Mouse (Mus musculus): ENCODE data around the gene Ykt6. TPM values are rescaled to one million over a fixed set of nuclear protein-coding genes. Genes with fewer than 3 reads are reported as not detected.
"Not testable (repeated sequence)": the region's sequence is repeated elsewhere in the genome, so short reads cannot be mapped to it uniquely, and the experiment has no call there.

Gene Ykt6
- total and polyA plus RNA-seq, 2 experiments from 2014 or later = 81.7 to 130 TPM

GRCm38 (mm10) chr11:5924699-5925098 is 30.8 kb upstream of the Ykt6 start:
- Histone ChIP-seq H3K9ac (replicated peaks; ENCODE audit: low read length) (no peak overlapping the region), H3K9me3 (ENCODE audit: low read length) (no peaks in the 10 kb centered on the region)

GRCm38 (mm10) chr11:5926696-5927220 is 28.7 kb upstream of the Ykt6 start:
- no peak for ATAC-seq
- H3K36me3 ChIP-seq (ENCODE audit: insufficient read depth, low read length) = no peaks in the 10 kb centered on the region

More at GRCm38 (mm10) chr11:5924699-5925098, 30.8 kb upstream of the Ykt6 start:
- no peak for DNase-seq (ENCODE audit: low spot score)
- Histone ChIP-seq H3K4me1 (ENCODE audit: insufficient read depth, low read length) (no peaks in the 10 kb centered on the region), H3K27me3 (ENCODE audit: insufficient read depth, low read length) (no peaks in the 10 kb centered on the region), H3K27ac (no peak overlapping the region), H3K36me3 (ENCODE audit: insufficient read depth, low read length) (no peaks in the 10 kb centered on the region), H3K4me3 (ENCODE audit: low read length) (no peak overlapping the region), H3K4me2 (ENCODE audit: low read depth, low read length) (no peak overlapping the region)
- 60% methylated on average over 8 of the region's 8 CpGs for WGBS
- TF ChIP-seq CTCF (IDR thresholded peaks at IDR 0.05; ENCODE audit: low read depth) = no peak
- no peak for ATAC-seq

GRCm38 (mm10) chr11:5930578-5930977 is 24.9 kb upstream of the Ykt6 start:
- 45% methylated on average over 1 of the region's 1 CpGs for whole genome bisulfite sequencing
- Histone ChIP-seq H3K9ac (replicated peaks; ENCODE audit: low read length) (no peak overlapping the region), H3K9me3 (ENCODE audit: low read length) (no peaks in the 10 kb centered on the region), H3K4me3 (ENCODE audit: low read length) (no peak overlapping the region), H3K36me3 (ENCODE audit: insufficient read depth, low read length) (no peaks in the 10 kb centered on the region), H3K4me1 (ENCODE audit: insufficient read depth, low read length) (no peaks in the 10 kb centered on the region), H3K27me3 (ENCODE audit: insufficient read depth, low read length) (no peaks in the 10 kb centered on the region), H3K4me2 (ENCODE audit: low read depth, low read length) (no peak overlapping the region), H3K27ac (no peak overlapping the region)
- no peak for DNase-seq (ENCODE audit: low spot score)
- ATAC-seq = no peak
- no peak for TF ChIP-seq CTCF (IDR thresholded peaks at IDR 0.05; ENCODE audit: low read depth)

More at GRCm38 (mm10) chr11:5926696-5927220, 28.7 kb upstream of the Ykt6 start:
- Histone ChIP-seq H3K9ac (replicated peaks; ENCODE audit: low read length) (no peak overlapping the region), H3K27ac (no peak overlapping the region), H3K4me2 (ENCODE audit: low read depth, low read length) (no peak overlapping the region), H3K9me3 (ENCODE audit: low read length) (no peaks in the 10 kb centered on the region), H3K27me3 (ENCODE audit: insufficient read depth, low read length) (no peaks in the 10 kb centered on the region), H3K4me1 (ENCODE audit: insufficient read depth, low read length) (no peaks in the 10 kb centered on the region), H3K4me3 (ENCODE audit: low read length) (no peak overlapping the region)
- 76% methylated on average over 3 of the region's 3 CpGs for WGBS
- no peak for DNase-seq (ENCODE audit: low spot score)
- TF ChIP-seq CTCF (IDR thresholded peaks at IDR 0.05; ENCODE audit: low read depth) = no peak

- not testable (repeated sequence) for H3K4me3 ChIP-seq (ENCODE audit: low read length); H3K4me1 ChIP-seq (ENCODE audit: insufficient read depth, low read length); ATAC-seq; H3K9me3 ChIP-seq (ENCODE audit: low read length); H3K9ac ChIP-seq (replicated peaks; ENCODE audit: low read length); DNase-seq (ENCODE audit: low spot score); H3K27me3 ChIP-seq (ENCODE audit: insufficient read depth, low read length); H3K36me3 ChIP-seq (ENCODE audit: insufficient read depth, low read length); H3K4me2 ChIP-seq (ENCODE audit: low read depth, low read length); H3K27ac ChIP-seq
- 82% methylated on average over 6 of the region's 6 CpGs for WGBS
- peak; percentile 35; the same call in 1 of the 2 replicates for TF ChIP-seq CTCF (IDR thresholded peaks at IDR 0.05; ENCODE audit: low read depth)
These were observed 23.5 kb upstream of the Ykt6 start for GRCm38 (mm10) chr11:5931947-5932346.

- H3K4me1 ChIP-seq (ENCODE audit: insufficient read depth, low read length); DNase-seq (ENCODE audit: low spot score); H3K4me2 ChIP-seq (ENCODE audit: low read depth, low read length); ATAC-seq; H3K27ac ChIP-seq; H3K4me3 ChIP-seq (ENCODE audit: low read length); H3K27me3 ChIP-seq (ENCODE audit: insufficient read depth, low read length); H3K9me3 ChIP-seq (ENCODE audit: low read length); H3K9ac ChIP-seq (replicated peaks; ENCODE audit: low read length); H3K36me3 ChIP-seq (ENCODE audit: insufficient read depth, low read length): not testable (repeated sequence)
- 92% methylated on average over 11 of the region's 11 CpGs for WGBS
These were observed 21.0 kb upstream of the Ykt6 start for GRCm38 (mm10) chr11:5934531-5934930.

GRCm38 (mm10) chr11:5942966-5943365 is 12.5 kb upstream of the Ykt6 start:
- 56% methylated on average over 6 of the region's 6 CpGs for WGBS
- TF ChIP-seq CTCF (IDR thresholded peaks at IDR 0.05; ENCODE audit: low read depth) = no peak
- H3K27ac ChIP-seq = no peak overlapping the region

GRCm38 (mm10) chr11:5945096-5945495 is 10.4 kb upstream of the Ykt6 start:
- no peak overlapping the region for H3K4me2 ChIP-seq (ENCODE audit: low read depth, low read length)
- 83% methylated on average over 2 of the region's 2 CpGs for WGBS
- no peaks in the 10 kb centered on the region for H3K27me3 ChIP-seq (ENCODE audit: insufficient read depth, low read length)
- H3K9me3 ChIP-seq (ENCODE audit: low read length) = no peaks in the 10 kb centered on the region
- H3K4me3 ChIP-seq (ENCODE audit: low read length) = no peak overlapping the region
- no peak for DNase-seq (ENCODE audit: low spot score)
- H3K9ac ChIP-seq (replicated peaks; ENCODE audit: low read length) = no peak overlapping the region
- TF ChIP-seq CTCF (IDR thresholded peaks at IDR 0.05; ENCODE audit: low read depth) = no peak
- H3K4me1 ChIP-seq (ENCODE audit: insufficient read depth, low read length) = peaks cover 3% of the 10 kb centered on the region; the same call in 1 of the 2 replicates
- H3K36me3 ChIP-seq (ENCODE audit: insufficient read depth, low read length) = no peaks in the 10 kb centered on the region
- no peak overlapping the region for H3K27ac ChIP-seq
- no peak for ATAC-seq

More at GRCm38 (mm10) chr11:5942966-5943365, 12.5 kb upstream of the Ykt6 start:
- no peaks in the 10 kb centered on the region for H3K36me3 ChIP-seq (ENCODE audit: insufficient read depth, low read length)
- H3K4me1 ChIP-seq (ENCODE audit: insufficient read depth, low read length) = no peaks in the 10 kb centered on the region
- no peak overlapping the region for H3K4me3 ChIP-seq (ENCODE audit: low read length)
- ATAC-seq = no peak
- H3K9me3 ChIP-seq (ENCODE audit: low read length) = no peaks in the 10 kb centered on the region
- H3K4me2 ChIP-seq (ENCODE audit: low read depth, low read length) = no peak overlapping the region
- DNase-seq (ENCODE audit: low spot score) = no peak
- no peaks in the 10 kb centered on the region for H3K27me3 ChIP-seq (ENCODE audit: insufficient read depth, low read length)
- H3K9ac ChIP-seq (replicated peaks; ENCODE audit: low read length) = no peak overlapping the region

Measured in hindbrain, postnatal 0 days (tissue).